Mouse (Mus musculus) cerebellum, postnatal 10 days (tissue): ENCODE data around the gene Fcer1a.
"Not testable (repeated sequence)": the region's sequence is repeated elsewhere in the genome, so short reads cannot be mapped to it uniquely, and the experiment has no call there.

Experiments
- DNase-seq, 2 experiments: peaks; one replicate each; pipeline ENCODE4 v3.0.0; 2021; ENCODE audit warnings: mixed read lengths in 2 of 2

The Fcer1a gene

GRCm38 (mm10) chr1:173227081-173227480 lies at the start of gene Fcer1a:
Fcer1a (minus strand) TSS chr1:173227214.
- no peak for DNase-seq

- no peak for DNase-seq
Observed at GRCm38 (mm10) chr1:173265701-173266100, 38.7 kb upstream of the Fcer1a start, which contains the start of gene Olfr418. Olfr418 (plus strand) TSS chr1:173266001.

DNA sequence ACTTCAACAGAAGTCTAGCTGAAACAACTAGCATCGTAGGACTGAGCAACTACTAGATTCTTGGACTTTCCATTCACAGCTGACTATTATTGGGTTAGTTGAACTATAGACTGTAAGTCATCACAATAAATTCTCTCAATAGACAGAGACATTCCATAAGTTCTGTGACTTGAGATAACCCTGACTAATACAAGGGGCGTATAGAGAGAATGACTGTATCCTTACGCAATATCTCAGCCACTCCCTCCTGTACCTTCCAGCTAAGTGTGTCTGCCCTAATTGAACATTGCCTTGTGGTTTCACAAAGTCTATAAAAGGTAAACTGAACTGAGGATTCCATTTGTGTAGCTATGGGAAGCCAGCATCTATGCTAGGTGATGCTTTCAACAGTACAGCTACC lies 22.9 kb upstream of the Fcer1a start:
- no peak for DNase-seq

- DNase-seq, result not testable (repeated sequence)
Observed at GRCm38 (mm10) chr1:173237004-173237403, 10.0 kb upstream of the Fcer1a start.

DNA sequence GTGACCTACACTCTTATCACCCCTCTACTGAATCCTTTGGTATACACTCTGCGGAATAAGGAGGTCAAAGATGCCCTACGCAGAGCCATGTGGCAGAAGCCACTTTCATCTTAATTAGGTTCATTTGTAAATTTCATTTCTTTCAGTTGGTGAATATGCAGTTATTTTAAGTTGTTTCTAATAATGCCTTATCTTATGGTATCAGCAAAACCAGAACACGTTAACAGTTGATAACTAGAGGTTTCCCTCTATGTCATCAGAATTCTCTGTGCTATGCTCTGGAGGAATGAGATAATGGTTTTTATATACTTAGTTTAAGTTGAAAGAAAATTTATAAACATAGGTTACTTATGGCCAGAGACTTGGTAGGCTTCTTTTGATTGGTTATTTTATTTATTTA lies 10.5 kb downstream of the Fcer1a start:
- no peak for DNase-seq

DNA sequence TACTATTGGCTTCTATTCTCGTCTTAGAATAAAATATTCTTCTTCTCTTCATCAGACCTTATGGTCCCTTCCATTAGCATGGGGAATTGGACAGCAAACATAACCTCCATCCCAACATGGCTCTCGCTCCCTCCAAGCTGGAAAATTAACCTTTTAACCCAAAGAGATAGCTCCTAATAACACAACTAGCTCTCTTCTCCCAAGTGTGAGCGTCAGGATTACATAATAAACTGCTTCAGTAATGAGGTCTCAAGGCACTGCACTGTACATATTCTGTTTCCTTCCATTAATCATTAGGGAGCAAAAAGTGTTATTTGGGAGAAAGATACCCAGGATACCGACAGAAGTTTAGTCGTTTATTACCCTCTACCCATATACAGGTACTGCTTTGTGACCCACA lies 14.9 kb downstream of the Fcer1a start, which contains the start of gene Olfr1404:
Olfr1404 (plus strand) TSS at position 301 of the 400 bp plus-strand sequence.
- DNase-seq, result no peak

DNA sequence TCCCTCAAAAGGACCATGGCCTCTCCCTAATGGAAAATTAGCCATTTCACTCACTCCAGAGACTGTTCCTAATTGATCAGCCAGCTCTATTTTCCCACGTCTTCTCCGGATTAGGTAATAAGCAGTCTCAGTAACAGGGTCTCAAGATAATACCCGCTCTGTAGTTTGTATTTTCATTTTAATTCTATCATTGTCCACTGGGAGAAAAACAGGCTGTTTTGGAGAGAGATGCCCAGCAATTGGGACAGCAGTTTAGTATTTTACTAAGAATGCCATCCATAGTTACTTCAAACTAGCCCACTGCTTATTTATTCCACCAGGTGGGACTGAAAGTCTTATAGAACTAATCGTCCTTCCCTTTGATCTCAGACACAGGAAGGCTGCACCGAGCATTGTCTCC lies 29.5 kb downstream of the Fcer1a start, which contains the start of gene Olfr218:
Olfr218 (plus strand) TSS at position 301 of the 400 bp plus-strand sequence.
- DNase-seq, result no peak

GRCm38 (mm10) chr1:173196359-173196758 lies 30.7 kb downstream of the Fcer1a start:
- peak; percentile 1 to 2 for DNase-seq

DNA sequence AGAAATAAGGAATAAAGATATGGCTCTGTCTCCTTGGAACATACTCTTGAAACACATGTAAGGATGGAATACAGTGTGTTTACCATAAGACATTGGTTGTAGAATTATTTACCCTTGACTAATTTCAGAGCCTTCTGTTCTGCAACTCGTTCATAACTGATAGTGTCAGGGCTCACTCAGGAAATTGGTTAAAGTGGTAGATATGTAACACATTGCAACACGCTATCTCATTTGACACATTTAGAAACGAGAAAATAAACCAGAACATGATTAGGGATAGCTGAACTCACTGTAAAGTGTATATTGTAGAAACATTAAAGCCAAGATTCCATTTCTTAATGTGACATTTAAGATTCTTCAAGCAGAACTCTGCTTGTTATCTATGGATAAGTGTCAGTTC lies 35.0 kb downstream of the Fcer1a start:
- no peak for DNase-seq

GRCm38 (mm10) chr1:173190540-173190939 lies 36.5 kb downstream of the Fcer1a start, which contains the start of gene Olfr1406:
Olfr1406 (minus strand) TSS chr1:173190640.
- no peak for DNase-seq

GRCm38 (mm10) chr1:173174154-173174842 lies 52.7 kb downstream of the Fcer1a start:
- DNase-seq, result no peak
